Mouse (Mus musculus) MEL (cell line): ENCODE results near the gene Zdbf2. TPM values are rescaled to one million over a fixed set of nuclear protein-coding genes. Genes with fewer than 3 reads are reported as not detected.

ENCODE experiments used
- DNase-seq: peaks from one replicate; pipeline ENCODE4 v3.0.0; 2011; ENCODE audit warnings: low read depth, low spot score
- H3K27ac ChIP-seq: 2 replicates; pipeline ENCODE4 v1.5.1; 2012; ENCODE audit warnings: low read depth, mild to moderate bottlenecking, control low read depth, low read length, moderate library complexity; ENCODE audit not compliant: control insufficient read depth
- H3K27me3 ChIP-seq, 2 experiments: fragments of 150-350 bp in 1 of 2; sonication (generic) in 1 of 2; 2 replicates each; pipeline ENCODE4 v1.6.1; 2012; ENCODE audit warnings: low read length in 2 of 2, mild to moderate bottlenecking in 2 of 2, improper control_type of control experiment in 1 of 2, moderate library complexity in 1 of 2; ENCODE audit not compliant: insufficient read depth in 2 of 2, control insufficient read depth in 1 of 2
- H3K36me3 ChIP-seq, 2 experiments: 2 replicates each; pipeline ENCODE4 v1.6.1; 2012 to 2014; ENCODE audit warnings: low read length in 2 of 2, improper control_type of control experiment in 1 of 2, inconsistent platforms in 1 of 2, mild to moderate bottlenecking in 1 of 2; ENCODE audit not compliant: insufficient read depth in 2 of 2, control insufficient read depth in 1 of 2
- H3K4me1 ChIP-seq, 2 experiments: fragments of 150-350 bp in 1 of 2; sonication (generic) in 1 of 2; 2 replicates each; pipeline ENCODE4 v1.6.1; 2012; ENCODE audit warnings: low read length in 2 of 2, improper control_type of control experiment in 1 of 2, mild to moderate bottlenecking in 1 of 2; ENCODE audit not compliant: insufficient read depth in 2 of 2, control insufficient read depth in 1 of 2
- H3K4me3 ChIP-seq, 2 experiments: fragments of 150-350 bp in 1 of 2; sonication (generic) in 1 of 2; 2 replicates each; pipeline ENCODE4 v1.5.1; 2012; ENCODE audit warnings: low read depth in 2 of 2, low read length in 2 of 2, mild to moderate bottlenecking in 2 of 2, moderate library complexity in 2 of 2, control low read depth in 1 of 2, improper control_type of control experiment in 1 of 2; ENCODE audit not compliant: control insufficient read depth in 1 of 2, insufficient read depth in 1 of 2
- H3K79me2 ChIP-seq: 2 replicates; pipeline ENCODE4 v1.6.1; 2012; ENCODE audit warnings: mild to moderate bottlenecking, low read length, moderate library complexity; ENCODE audit not compliant: control insufficient read depth, poor library complexity, insufficient read depth
- H3K9ac ChIP-seq: 2 replicates; pipeline ENCODE4 v1.6.1; 2012; ENCODE audit warnings: low read depth, mild to moderate bottlenecking, control low read depth, low read length, moderate library complexity; ENCODE audit not compliant: control insufficient read depth, poor library complexity, severe bottlenecking
- H3K9me3 ChIP-seq: fragments of 150-350 bp; sonication (generic); replicated peaks from 2 replicates; pipeline ENCODE4 v1.6.1; 2012; ENCODE audit warnings: mild to moderate bottlenecking, low read length, improper control_type of control experiment, moderate library complexity; ENCODE audit not compliant: insufficient read depth
- BHLHE40 ChIP-seq: IDR thresholded peaks from 2 replicates; pipeline ENCODE4 v1.6.1; 2012; ENCODE audit warnings: low read depth, mild to moderate bottlenecking, inconsistent platforms, low read length, improper control_type of control experiment, borderline replicate concordance
- CTCF ChIP-seq, 3 experiments: IDR thresholded peaks in 2 of 3; conservative IDR thresholded peaks in 1 of 3; 2 replicates each; pipeline ENCODE4 v1.5.1; 2011 to 2012; ENCODE audit warnings: low read length in 3 of 3, low read depth in 2 of 3, mild to moderate bottlenecking in 2 of 3, improper control_type of control experiment in 1 of 3, inconsistent platforms in 1 of 3, mixed read lengths in 1 of 3, moderate library complexity in 1 of 3; ENCODE audit not compliant: control insufficient read depth in 1 of 3, insufficient read depth in 1 of 3, poor library complexity in 1 of 3, severe bottlenecking in 1 of 3
- E2F4 ChIP-seq: IDR thresholded peaks from 2 replicates; pipeline ENCODE4 v1.6.1; 2011; ENCODE audit warnings: low read depth, low read length, improper control_type of control experiment, borderline replicate concordance
- ELF1 ChIP-seq: IDR thresholded peaks from 2 replicates; pipeline ENCODE4 v1.6.1; 2014; ENCODE audit warnings: low read depth, mild to moderate bottlenecking, inconsistent platforms, low read length, improper control_type of control experiment, moderate library complexity
- EP300 ChIP-seq, 2 experiments: IDR thresholded peaks; 2 replicates each; pipeline ENCODE4 v1.6.1; 2011; ENCODE audit warnings: improper control_type of control experiment in 2 of 2, low read length in 2 of 2, low read depth in 1 of 2, mild to moderate bottlenecking in 1 of 2
- ETS1 ChIP-seq: IDR thresholded peaks from 2 replicates; pipeline ENCODE4 v1.6.1; 2012; ENCODE audit warnings: low read depth, mild to moderate bottlenecking, inconsistent platforms, low read length, improper control_type of control experiment, moderate library complexity
- MAFK ChIP-seq: IDR thresholded peaks from 2 replicates; pipeline ENCODE4 v1.6.1; 2011; ENCODE audit warnings: low read depth, mild to moderate bottlenecking, low read length, improper control_type of control experiment, borderline replicate concordance
- MEF2A ChIP-seq: IDR thresholded peaks from 2 replicates; pipeline ENCODE4 v1.6.1; 2014; ENCODE audit warnings: low read depth, mild to moderate bottlenecking, inconsistent platforms, low read length, improper control_type of control experiment; ENCODE audit not compliant: poor library complexity, insufficient replicate concordance, severe bottlenecking; ENCODE audit errors: extremely low read depth
- MYB ChIP-seq: IDR thresholded peaks from 2 replicates; pipeline ENCODE4 v1.6.1; 2011; ENCODE audit warnings: mild to moderate bottlenecking, low read depth, low read length, improper control_type of control experiment
- NRF1 ChIP-seq: IDR thresholded peaks from 2 replicates; pipeline ENCODE4 v1.6.1; 2014; ENCODE audit warnings: low read depth, mild to moderate bottlenecking, inconsistent platforms, low read length, improper control_type of control experiment, moderate library complexity; ENCODE audit not compliant: poor library complexity, insufficient read depth, severe bottlenecking
- POLR2A ChIP-seq, 2 experiments: IDR thresholded peaks; 2 replicates each; pipeline ENCODE4 v1.6.1; 2011 to 2012; ENCODE audit warnings: low read length in 2 of 2, mild to moderate bottlenecking in 2 of 2, control low read depth in 1 of 2, improper control_type of control experiment in 1 of 2, low read depth in 1 of 2, moderate library complexity in 1 of 2; ENCODE audit not compliant: control insufficient read depth in 1 of 2, insufficient read depth in 1 of 2, poor library complexity in 1 of 2
- POLR2AphosphoS2 ChIP-seq: IDR thresholded peaks from 2 replicates; pipeline ENCODE4 v1.6.1; 2011; ENCODE audit warnings: low read length, improper control_type of control experiment
- POLR2AphosphoS5 ChIP-seq: IDR thresholded peaks from 2 replicates; pipeline ENCODE4 v1.6.1; 2012; ENCODE audit warnings: low read depth, borderline replicate concordance, mild to moderate bottlenecking, inconsistent platforms, low read length, moderate library complexity, mixed read lengths
- RCOR1 ChIP-seq: IDR thresholded peaks from 2 replicates; pipeline ENCODE4 v1.6.1; 2012; ENCODE audit warnings: low read depth, mild to moderate bottlenecking, inconsistent platforms, low read length, improper control_type of control experiment
- TCF12 ChIP-seq: IDR thresholded peaks from 2 replicates; pipeline ENCODE4 v1.6.1; 2014; ENCODE audit warnings: low read depth, mild to moderate bottlenecking, inconsistent platforms, low read length, improper control_type of control experiment, moderate library complexity
- USF1 ChIP-seq: IDR thresholded peaks from 2 replicates; pipeline ENCODE4 v1.6.1; 2014; ENCODE audit warnings: low read depth, mild to moderate bottlenecking, inconsistent platforms, low read length, improper control_type of control experiment, moderate library complexity
- USF2 ChIP-seq, 2 experiments: IDR thresholded peaks; 2 replicates each; pipeline ENCODE4 v1.6.1; 2011 to 2012; ENCODE audit warnings: improper control_type of control experiment in 2 of 2, low read length in 2 of 2, borderline replicate concordance in 1 of 2, inconsistent platforms in 1 of 2, low read depth in 1 of 2, mild to moderate bottlenecking in 1 of 2; ENCODE audit not compliant: insufficient read depth in 1 of 2
- ZKSCAN1 ChIP-seq: IDR thresholded peaks from 2 replicates; pipeline ENCODE4 v1.6.1; 2012; ENCODE audit warnings: low read depth, mild to moderate bottlenecking, inconsistent platforms, low read length, improper control_type of control experiment, moderate library complexity
- polyA plus RNA-seq, 2 experiments: library from polyadenylated mRNA; stranded (reverse) in 1 of 2; unstranded in 1 of 2; fragments of >175 nt in 1 of 2; fragments of >200 nt in 1 of 2; gene quantifications; 2 replicates each; pipeline versions ENCODE4 v1.2.1 to v1.2.4; 2012; ENCODE audit warnings: low replicate concordance in 2 of 2, low read depth in 1 of 2; ENCODE audit not compliant: insufficient read length in 2 of 2, insufficient read depth in 1 of 2, missing spikeins in 1 of 2
- total RNA-seq: library from RNA; depleted of rRNA; stranded (reverse); fragments of 300-350 nt; gene quantifications from 2 replicates; pipeline ENCODE4 v1.2.3, GENCODE M21; 2012

Zdbf2 gene
- total and polyA plus RNA-seq, 3 experiments: not detected

DNA sequence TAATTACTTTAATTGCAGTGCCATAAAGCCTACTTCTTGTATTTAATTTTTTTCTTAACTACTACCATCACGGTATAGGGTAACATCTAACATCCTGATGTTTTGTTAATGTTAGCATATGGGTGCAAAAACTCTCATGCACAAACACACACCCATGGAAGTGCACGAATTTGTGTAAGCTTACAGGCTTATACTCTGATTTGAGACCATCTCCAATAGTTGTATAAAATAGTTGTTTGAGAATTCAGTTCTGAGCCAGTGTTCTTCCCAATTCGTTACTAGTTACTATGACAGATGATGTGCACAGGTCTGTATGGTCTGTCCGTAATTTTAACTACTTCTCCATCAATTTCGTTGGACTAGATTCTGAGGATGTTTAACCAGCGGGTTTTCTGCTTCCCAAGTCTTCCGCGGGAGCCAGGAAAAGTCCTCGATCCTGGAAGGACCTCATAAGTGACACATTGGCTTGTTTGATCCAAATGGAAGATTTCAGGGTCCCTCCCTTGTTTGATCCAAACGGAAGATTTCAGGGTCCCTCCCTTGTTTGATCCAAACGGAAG is 13.7 kb upstream of the Zdbf2 start:
- Histone ChIP-seq H3K36me3 (no peaks in the 10 kb centered on the region), H3K79me2 (no peaks in the 10 kb centered on the region), H3K9ac (no peak overlapping the region), H3K9me3 (no peaks in the 10 kb centered on the region), H3K27me3 (no peaks in the 10 kb centered on the region), H3K4me3 (no peak overlapping the region), H3K4me1 (no peaks in the 10 kb centered on the region), H3K27ac (no peak overlapping the region)
- DNase-seq: no peak
- TF ChIP-seq TCF12: no peak
- no peak for TF ChIP-seq MEF2A
- TF ChIP-seq POLR2AphosphoS2: no peak
- no peak for TF ChIP-seq MYB
- TF ChIP-seq POLR2A (IDR thresholded peaks at IDR 0.05; ENCODE audit: control insufficient read depth in 1 of 2, insufficient read depth in 1 of 2, low read depth in 1 of 2, low read length in 2 of 2, poor library complexity in 1 of 2): no peak
- TF ChIP-seq BHLHE40: no peak
- TF ChIP-seq EP300 (IDR thresholded peaks at IDR 0.05; ENCODE audit: low read depth in 1 of 2, low read length in 2 of 2): no peak
- TF ChIP-seq ZKSCAN1: no peak
- no peak for TF ChIP-seq ELF1
- no peak for TF ChIP-seq MAFK
- no peak for TF ChIP-seq CTCF (IDR thresholded peaks at IDR 0.05 in 2 of 3, conservative IDR thresholded peaks at IDR 0.05 in 1 of 3; ENCODE audit: control insufficient read depth in 1 of 3, insufficient read depth in 1 of 3, low read depth in 2 of 3, low read length in 3 of 3, poor library complexity in 1 of 3, severe bottlenecking in 1 of 3)
- no peak for TF ChIP-seq RCOR1
- TF ChIP-seq NRF1: no peak
- TF ChIP-seq USF2 (IDR thresholded peaks at IDR 0.05; ENCODE audit: borderline replicate concordance in 1 of 2, insufficient read depth in 1 of 2, low read depth in 1 of 2, low read length in 2 of 2): no peak
- TF ChIP-seq ETS1: no peak
- no peak for TF ChIP-seq E2F4
- no peak for TF ChIP-seq USF1
- no peak for TF ChIP-seq POLR2AphosphoS5
